Mouse (Mus musculus) cortical plate, adult 2 months (tissue): ENCODE measurements around the gene Zfp511. TPM values are rescaled to one million over a fixed set of nuclear protein-coding genes. Genes with fewer than 3 reads are reported as not detected.

ENCODE experiments used
- H3K27ac ChIP-seq: fragments of 200-500 bp; 2 replicates; pipeline ENCODE4 v1.5.1; 2012; ENCODE audit warnings: low read length, control low read depth, inconsistent platforms; ENCODE audit not compliant: insufficient read depth
- H3K4me1 ChIP-seq: fragments of 200-500 bp; 2 replicates; pipeline ENCODE4 v1.6.1; 2011; ENCODE audit warnings: low read length; ENCODE audit not compliant: control insufficient read depth, insufficient read depth
- H3K4me3 ChIP-seq: fragments of 200-500 bp; 2 replicates; pipeline ENCODE4 v1.5.1; 2011; ENCODE audit warnings: mild to moderate bottlenecking, low read length, control low read depth; ENCODE audit not compliant: insufficient read depth
- CTCF ChIP-seq: fragments of 200-500 bp; IDR thresholded peaks from 2 replicates; pipeline ENCODE4 v1.5.1; 2011; ENCODE audit warnings: mild to moderate bottlenecking, control low read depth, low read length; ENCODE audit not compliant: insufficient read depth; ENCODE audit errors: extremely low read depth
- POLR2A ChIP-seq: fragments of 200-500 bp; IDR thresholded peaks from 2 replicates; pipeline ENCODE4 v1.6.1; 2011; ENCODE audit warnings: mild to moderate bottlenecking, low read length, control low read depth; ENCODE audit not compliant: insufficient read depth; ENCODE audit errors: extremely low read depth
- polyA plus RNA-seq: library from polyadenylated mRNA; depleted of rRNA; stranded (reverse); fragments of >200 nt; gene quantifications from 2 replicates; pipeline ENCODE4 v1.2.3, GENCODE M21; 2012

Gene Zfp511
- polyA plus RNA-seq, 1 experiment: 73.0 TPM

- Histone ChIP-seq H3K4me1 (no peaks in the 10 kb centered on the region; the same call in 1 of the 2 replicates), H3K4me3 (no peak overlapping the region), H3K27ac (no peak overlapping the region)
- TF ChIP-seq CTCF: no peak
- TF ChIP-seq POLR2A: no peak
Measured at GRCm38 (mm10) chr7:140061832-140062130, 25.6 kb downstream of the Zfp511 start.

- TF ChIP-seq POLR2A (no peak), CTCF (peak; percentile 36)
- Histone ChIP-seq H3K4me1 (no peaks in the 10 kb centered on the region; the same call in 1 of the 2 replicates), H3K27ac (no peak overlapping the region), H3K4me3 (no peak overlapping the region)
Measured at GRCm38 (mm10) chr7:140062307-140062706, 26.1 kb downstream of the Zfp511 start.

GRCm38 (mm10) chr7:140063092-140063491, 26.9 kb downstream of the Zfp511 start:
- no peaks in the 10 kb centered on the region for H3K4me1 ChIP-seq
- TF ChIP-seq POLR2A (no peak), CTCF (peak; percentile 83)
- H3K4me3 ChIP-seq: no peak overlapping the region
- no peak overlapping the region for H3K27ac ChIP-seq

DNA sequence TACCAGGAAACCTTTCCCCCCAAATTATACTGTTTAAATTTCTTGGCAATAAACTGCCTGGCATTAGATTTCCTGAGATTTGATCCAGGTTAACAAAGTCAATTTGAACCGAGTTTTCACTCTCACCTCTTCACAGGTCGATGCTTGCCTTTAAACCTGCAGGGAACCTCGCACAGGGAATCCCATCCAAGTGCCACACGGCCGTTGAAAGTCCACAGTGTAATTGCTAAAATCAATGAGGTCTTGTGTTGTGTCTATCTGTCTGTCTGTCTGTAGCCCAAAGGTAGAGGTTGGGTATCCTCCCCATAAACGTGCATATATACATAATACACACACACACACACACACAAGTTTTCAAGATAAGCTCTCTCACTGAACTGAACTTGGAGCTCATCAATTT, 31.2 kb downstream of the Zfp511 start:
- no peak overlapping the region for H3K4me3 ChIP-seq
- H3K4me1 ChIP-seq: no peaks in the 10 kb centered on the region

GRCm38 (mm10) chr7:140070042-140070711, 34.0 kb downstream of the Zfp511 start:
- no peak overlapping the region for H3K4me3 ChIP-seq
- no peak overlapping the region for H3K27ac ChIP-seq
- H3K4me1 ChIP-seq: no peaks in the 10 kb centered on the region
- TF ChIP-seq POLR2A (no peak), CTCF (no peak)

More for the DNA sequence above, 31.2 kb downstream of the Zfp511 start:
- no peak overlapping the region for H3K27ac ChIP-seq
- TF ChIP-seq CTCF: no peak
- TF ChIP-seq POLR2A: no peak

DNA sequence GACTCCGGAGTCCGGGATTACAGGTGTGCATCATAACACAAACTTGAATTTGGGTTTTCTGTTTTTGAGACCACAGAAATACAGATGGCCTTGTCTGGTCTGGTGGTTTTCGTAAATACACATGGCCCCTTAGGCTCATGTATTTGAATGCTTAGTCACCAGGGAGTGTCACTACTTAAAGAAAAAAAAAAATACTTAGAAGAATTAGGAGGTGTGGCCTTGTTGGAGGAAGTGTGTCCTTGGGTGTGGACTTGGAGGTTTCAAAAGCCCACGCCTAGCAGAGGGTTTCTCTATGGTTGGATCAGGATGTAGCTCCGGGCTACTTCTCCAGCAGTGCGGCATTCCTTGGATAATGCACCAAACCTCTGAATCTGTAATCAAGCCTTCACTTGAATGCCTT, 41.5 kb downstream of the Zfp511 start:
- H3K4me3 ChIP-seq: no peak overlapping the region
- H3K27ac ChIP-seq: no peak overlapping the region
- H3K4me1 ChIP-seq: peaks cover 2% of the 10 kb centered on the region; the same call in 1 of the 2 replicates
- TF ChIP-seq CTCF: no peak
- TF ChIP-seq POLR2A: no peak

DNA sequence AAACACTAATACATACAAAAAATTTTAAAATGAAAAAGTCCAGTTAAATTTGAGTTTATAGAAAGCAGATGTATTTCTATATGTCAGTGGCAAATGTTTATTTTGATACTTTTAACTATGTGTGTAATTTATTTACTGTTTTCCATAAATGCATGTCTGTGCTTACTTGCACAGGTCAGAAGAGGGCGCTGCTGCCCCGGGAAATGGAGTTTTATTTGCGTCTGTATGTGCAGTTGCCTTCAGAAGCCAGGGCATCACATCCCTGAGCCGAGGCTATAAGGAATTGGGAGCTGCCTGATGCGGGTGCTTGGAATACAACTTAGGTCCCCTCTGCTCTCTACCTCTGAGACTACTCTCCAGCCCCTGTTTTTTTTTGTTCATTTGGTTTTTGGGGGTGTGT, 42.5 kb downstream of the Zfp511 start:
- H3K27ac ChIP-seq: no peak overlapping the region

GRCm38 (mm10) chr7:140080503-140081156, 44.4 kb downstream of the Zfp511 start:
- peak overlapping the region; percentile 94 for H3K27ac ChIP-seq
- H3K4me3 ChIP-seq: peak overlapping the region; percentile 34
- peaks cover 2% of the 10 kb centered on the region; the same call in 1 of the 2 replicates for H3K4me1 ChIP-seq
- TF ChIP-seq POLR2A (peak; percentile 99), CTCF (no peak)

More for the DNA sequence above, 42.5 kb downstream of the Zfp511 start:
- TF ChIP-seq POLR2A (0 out of 2 replicates have a peak, but pooled peaks have one; percentile 17), CTCF (peak; percentile 94)
- no peak overlapping the region for H3K4me3 ChIP-seq
- peaks cover 2% of the 10 kb centered on the region; the same call in 1 of the 2 replicates for H3K4me1 ChIP-seq

- H3K4me1 ChIP-seq: peaks cover 2% of the 10 kb centered on the region; the same call in 1 of the 2 replicates
- peak overlapping the region; percentile 94 for H3K27ac ChIP-seq
- peak; percentile 24; the same call in 1 of the 2 replicates for TF ChIP-seq POLR2A
- no peak for TF ChIP-seq CTCF
- peak overlapping the region; percentile 34 for H3K4me3 ChIP-seq
Measured at GRCm38 (mm10) chr7:140081408-140082241, 45.4 kb downstream of the Zfp511 start.
